Mouse (Mus musculus) left cerebral cortex, adult 8-10 months (tissue): ENCODE measurements around the gene Exo1. TPM values are rescaled to one million over a fixed set of nuclear protein-coding genes. Genes with fewer than 3 reads are reported as not detected.

ENCODE experiments used
- DNase-seq, 2 experiments: peaks; one replicate each; pipeline ENCODE4 v3.0.0; 2022; ENCODE audit warnings: low spot score in 2 of 2
- total RNA-seq, 4 experiments: library from RNA; stranded (reverse); gene quantifications; 2 replicates each; pipeline ENCODE4 v1.2.4; 2022

Exo1 gene
- total RNA-seq, 4 experiments from 2014 or later = 0.89 to 4.6 (median 1.2) TPM

GRCm38 (mm10) chr1:175950851-175951250, 70.5 kb downstream of the Exo1 start:
- no peak for DNase-seq

GRCm38 (mm10) chr1:175961786-175962185, 81.4 kb downstream of the Exo1 start:
- DNase-seq = no peak

Other genes starting within 250 kb of the Exo1 start
- 1 to 10 TPM; 4.9 to 5.8 (median 5.5) TPM for gene Opn3, start 187.8 kb upstream of the Exo1 start, total RNA-seq
- gene Chml, start 187.7 kb upstream of the Exo1 start, total RNA-seq = 1 to 10 TPM; 8.9 to 9.5 (median 9.2) TPM
- gene Wdr64, start 182.0 kb upstream of the Exo1 start, total RNA-seq = not detected
- gene Gm38100, start 39.7 kb downstream of the Exo1 start, total RNA-seq = not detected
- under 1 TPM in 2 of 4 experiments, not detected in 2; 0.41 to 0.58 TPM for gene Rbm8a2, start 98.5 kb downstream of the Exo1 start, total RNA-seq